Mouse (Mus musculus): ENCODE results near the gene Tpcn1. TPM values are rescaled to one million over a fixed set of nuclear protein-coding genes. Genes with fewer than 3 reads are reported as not detected.

The Tpcn1 gene
- polyA plus RNA-seq, 1 experiment from 2014 or later: 14.9 TPM

DNA sequence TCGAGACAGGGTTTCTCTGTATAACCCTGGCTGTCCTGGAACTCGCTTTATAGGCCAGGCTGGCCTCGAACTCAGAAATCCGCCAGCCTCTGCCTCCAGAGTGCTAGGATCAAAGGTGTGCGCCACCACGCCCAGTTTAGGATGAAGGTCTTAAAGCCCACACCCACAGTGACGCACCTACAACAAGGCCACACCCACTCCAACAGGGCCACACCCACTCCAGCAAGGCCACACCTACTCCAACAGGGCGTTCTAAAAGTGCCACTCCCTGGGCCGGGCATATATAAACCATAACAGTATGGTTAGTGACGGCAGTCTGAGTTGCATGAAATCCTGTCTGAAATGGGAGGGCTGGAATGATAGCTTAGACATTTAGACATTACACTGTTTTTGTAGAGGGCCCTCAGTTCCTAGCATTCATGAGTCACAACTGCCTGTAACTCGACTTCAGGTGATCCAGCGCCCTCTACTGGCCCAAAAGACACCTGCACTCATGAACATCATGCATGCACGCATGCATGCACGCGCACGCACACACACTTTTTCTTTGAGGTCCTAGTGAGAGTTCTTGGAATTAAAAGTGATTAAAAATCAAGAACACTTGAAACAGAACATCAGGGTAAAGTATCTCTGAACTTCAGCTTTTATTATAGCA lies 2.0 kb upstream of the Tpcn1 start:
- Histone ChIP-seq H3K4me2 (ENCODE audit: low read depth) (no peak overlapping the region), H3K36me3 (ENCODE audit: control insufficient read depth, insufficient read depth, low read length) (no peaks in the 10 kb centered on the region), H3K9ac (ENCODE audit: low read length) (no peak overlapping the region), H3K27me3 (ENCODE audit: control insufficient read depth, insufficient read depth, low read length) (no peaks in the 10 kb centered on the region), H3K27ac (ENCODE audit: low read depth, low read length) (no peak overlapping the region), H3K4me3 (ENCODE audit: low read depth, low read length) (no peak overlapping the region), H3K4me1 (ENCODE audit: control insufficient read depth, insufficient read depth, low read length) (peaks cover 8% of the 10 kb centered on the region; the same call in 1 of the 2 replicates), H3K9me3 (ENCODE audit: control insufficient read depth, low read length) (no peaks in the 10 kb centered on the region)
- ATAC-seq (ENCODE audit: insufficient read depth, low FRiP score, low TSS enrichment) (no peak), DNase-seq (ENCODE audit: low spot score) (peak; percentile 30)
- 79% methylated on average over 16 of the region's 16 CpGs for WGBS

DNA sequence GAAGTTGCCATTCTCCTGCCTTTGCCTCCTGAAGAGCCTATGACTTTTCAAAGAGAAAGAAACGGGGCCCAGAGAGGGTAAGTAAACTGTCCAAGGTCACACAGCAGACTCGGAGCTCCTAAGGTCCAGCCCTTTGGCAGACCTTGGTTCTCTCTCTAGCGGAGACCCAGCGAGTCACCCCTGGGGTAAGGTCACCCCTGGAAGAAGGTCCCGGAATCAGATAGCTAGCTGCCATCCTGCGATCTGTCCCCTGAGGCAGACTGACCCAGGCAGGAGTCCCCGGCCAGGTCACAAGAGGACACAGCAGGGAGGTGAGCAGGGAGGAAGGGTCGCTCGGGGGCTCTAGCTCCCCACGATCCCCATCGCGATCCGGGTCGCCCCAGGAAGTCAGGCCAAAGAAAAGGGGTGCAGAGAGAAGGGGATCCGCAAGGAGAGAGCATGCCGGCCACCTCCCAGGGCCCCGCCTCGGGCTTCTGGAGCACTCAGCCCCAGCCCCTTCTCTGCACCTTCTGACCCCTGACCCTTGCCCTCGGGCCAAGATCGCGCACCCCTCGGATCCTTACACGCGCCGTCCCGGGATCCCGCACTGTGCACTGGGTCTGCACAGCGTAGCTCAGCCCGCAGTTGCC lies 419 bp downstream of the Tpcn1 start:
- Histone ChIP-seq H3K4me1 (ENCODE audit: control insufficient read depth, insufficient read depth, low read length) (peaks cover 8% of the 10 kb centered on the region; the same call in 1 of the 2 replicates), H3K4me3 (ENCODE audit: low read depth, low read length) (peak overlapping the region; percentile 70), H3K27me3 (ENCODE audit: control insufficient read depth, insufficient read depth, low read length) (no peaks in the 10 kb centered on the region), H3K27ac (ENCODE audit: low read depth, low read length) (peak overlapping the region; percentile 58; the same call in 1 of the 2 replicates), H3K4me2 (ENCODE audit: low read depth) (peak overlapping the region; percentile 82), H3K9me3 (ENCODE audit: control insufficient read depth, low read length) (no peaks in the 10 kb centered on the region), H3K9ac (ENCODE audit: low read length) (peak overlapping the region; percentile 81), H3K36me3 (ENCODE audit: control insufficient read depth, insufficient read depth, low read length) (no peaks in the 10 kb centered on the region)
- 1% methylated on average over 29 of the region's 29 CpGs for WGBS
- no peak for DNase-seq (ENCODE audit: low spot score)
- no peak; the same call in 1 of the 2 replicates for ATAC-seq (ENCODE audit: insufficient read depth, low FRiP score, low TSS enrichment)

DNA sequence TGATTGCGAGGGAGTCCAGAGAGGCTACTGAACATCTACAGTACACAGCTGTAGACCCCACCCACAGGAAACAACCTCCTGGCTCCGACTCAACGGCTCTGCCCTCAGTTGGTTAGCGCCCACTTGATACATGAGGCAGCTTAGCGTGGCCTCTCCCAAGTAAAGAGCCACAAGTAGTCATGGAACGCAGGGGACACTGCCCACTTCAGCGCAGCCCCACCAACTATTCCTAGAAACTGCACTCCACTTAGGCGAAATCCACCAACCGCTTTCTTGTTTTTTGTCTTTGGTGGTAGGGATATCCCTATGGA lies 902 bp downstream of the Tpcn1 start:
- WGBS: 37% methylated on average over 9 of the region's 9 CpGs
- Histone ChIP-seq H3K4me1 (ENCODE audit: control insufficient read depth, insufficient read depth, low read length) (peaks cover 8% of the 10 kb centered on the region; the same call in 1 of the 2 replicates), H3K4me3 (ENCODE audit: low read depth, low read length) (peak overlapping the region; percentile 70), H3K9ac (ENCODE audit: low read length) (no peak overlapping the region), H3K27me3 (ENCODE audit: control insufficient read depth, insufficient read depth, low read length) (no peaks in the 10 kb centered on the region), H3K36me3 (ENCODE audit: control insufficient read depth, insufficient read depth, low read length) (no peaks in the 10 kb centered on the region), H3K9me3 (ENCODE audit: control insufficient read depth, low read length) (no peaks in the 10 kb centered on the region), H3K27ac (ENCODE audit: low read depth, low read length) (no peak overlapping the region), H3K4me2 (ENCODE audit: low read depth) (peak overlapping the region; percentile 82)
- ATAC-seq (ENCODE audit: insufficient read depth, low FRiP score, low TSS enrichment) (no peak), DNase-seq (ENCODE audit: low spot score) (no peak)

DNA sequence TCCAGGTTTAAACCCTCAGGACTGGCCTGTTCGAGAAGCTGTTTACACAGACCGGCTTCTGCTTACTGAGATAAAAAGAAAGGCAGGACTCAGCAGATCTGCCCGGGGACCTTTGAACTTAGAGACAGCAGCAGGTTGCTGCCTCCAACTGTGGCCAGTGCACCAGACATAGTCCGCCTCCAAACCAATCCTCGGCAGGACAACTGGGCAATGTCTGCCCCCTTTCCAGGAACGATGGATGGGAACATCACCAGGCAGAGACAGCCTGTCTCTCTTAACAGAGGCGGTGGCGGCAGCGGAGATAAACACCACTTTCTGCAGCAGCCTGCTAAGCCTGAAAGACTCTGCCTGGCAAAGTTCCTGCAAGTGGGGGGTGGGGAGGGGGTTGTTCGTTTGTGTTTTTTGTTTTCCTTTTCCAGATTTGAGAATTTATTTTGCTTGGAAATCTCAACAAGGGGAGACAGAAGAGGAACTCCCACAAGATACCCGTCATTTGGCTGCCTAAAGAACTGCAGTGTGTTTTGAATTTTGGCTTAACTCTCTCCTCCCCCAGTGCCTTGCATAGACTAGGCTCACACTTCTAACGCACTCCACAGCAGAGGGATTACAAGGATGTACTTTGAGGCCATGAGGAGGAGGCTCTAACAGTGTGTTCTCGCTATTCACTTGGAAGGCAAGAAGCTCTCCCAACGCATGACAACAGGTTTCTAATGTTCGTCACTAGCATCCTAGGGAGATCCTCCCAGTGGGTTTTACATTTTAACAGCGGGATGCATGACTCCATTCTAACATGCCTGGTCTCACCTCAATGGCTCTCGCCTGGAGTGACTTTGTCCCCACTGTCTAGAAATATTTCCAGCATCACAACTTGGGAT lies 1.5 kb downstream of the Tpcn1 start:
- ATAC-seq (ENCODE audit: insufficient read depth, low FRiP score, low TSS enrichment): no peak
- Histone ChIP-seq H3K4me2 (ENCODE audit: low read depth) (peak overlapping the region; percentile 82), H3K9ac (ENCODE audit: low read length) (no peak overlapping the region), H3K27me3 (ENCODE audit: control insufficient read depth, insufficient read depth, low read length) (no peaks in the 10 kb centered on the region), H3K4me1 (ENCODE audit: control insufficient read depth, insufficient read depth, low read length) (peaks cover 8% of the 10 kb centered on the region; the same call in 1 of the 2 replicates), H3K9me3 (ENCODE audit: control insufficient read depth, low read length) (no peaks in the 10 kb centered on the region), H3K27ac (ENCODE audit: low read depth, low read length) (no peak overlapping the region), H3K36me3 (ENCODE audit: control insufficient read depth, insufficient read depth, low read length) (no peaks in the 10 kb centered on the region), H3K4me3 (ENCODE audit: low read depth, low read length) (peak overlapping the region; percentile 70; the same call in 1 of the 2 replicates)
- DNase-seq (ENCODE audit: low spot score): no peak
- WGBS: 19% methylated on average over 17 of the region's 17 CpGs

DNA sequence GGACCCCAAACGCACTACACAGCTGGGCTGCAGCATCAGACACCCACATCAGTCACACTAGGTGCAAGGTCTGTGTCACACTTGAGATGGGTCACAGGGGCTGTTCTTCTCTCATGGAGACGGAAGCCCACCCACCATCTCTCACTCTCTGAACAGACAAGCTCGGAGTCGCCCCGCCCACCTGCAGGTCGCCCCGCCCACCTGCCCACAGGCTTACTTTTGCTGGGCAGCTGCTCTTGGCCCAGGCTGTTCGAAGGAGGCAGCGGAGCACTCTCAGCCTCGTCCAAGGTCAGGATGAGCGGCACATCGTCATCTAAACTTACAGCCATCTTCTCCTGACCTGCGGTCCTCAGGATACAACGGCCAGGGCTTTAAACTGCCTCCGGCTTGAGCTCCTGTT lies 3.5 kb downstream of the Tpcn1 start:
- Histone ChIP-seq H3K9ac (ENCODE audit: low read length) (no peak overlapping the region), H3K9me3 (ENCODE audit: control insufficient read depth, low read length) (no peaks in the 10 kb centered on the region), H3K36me3 (ENCODE audit: control insufficient read depth, insufficient read depth, low read length) (no peaks in the 10 kb centered on the region), H3K27me3 (ENCODE audit: control insufficient read depth, insufficient read depth, low read length) (no peaks in the 10 kb centered on the region), H3K27ac (ENCODE audit: low read depth, low read length) (no peak overlapping the region), H3K4me3 (ENCODE audit: low read depth, low read length) (no peak overlapping the region), H3K4me2 (ENCODE audit: low read depth) (no peak overlapping the region), H3K4me1 (ENCODE audit: control insufficient read depth, insufficient read depth, low read length) (peaks cover 12% of the 10 kb centered on the region)
- 38% methylated on average over 15 of the region's 15 CpGs for WGBS
- ATAC-seq (ENCODE audit: insufficient read depth, low FRiP score, low TSS enrichment) (no peak), DNase-seq (ENCODE audit: low spot score) (no peak)

DNA sequence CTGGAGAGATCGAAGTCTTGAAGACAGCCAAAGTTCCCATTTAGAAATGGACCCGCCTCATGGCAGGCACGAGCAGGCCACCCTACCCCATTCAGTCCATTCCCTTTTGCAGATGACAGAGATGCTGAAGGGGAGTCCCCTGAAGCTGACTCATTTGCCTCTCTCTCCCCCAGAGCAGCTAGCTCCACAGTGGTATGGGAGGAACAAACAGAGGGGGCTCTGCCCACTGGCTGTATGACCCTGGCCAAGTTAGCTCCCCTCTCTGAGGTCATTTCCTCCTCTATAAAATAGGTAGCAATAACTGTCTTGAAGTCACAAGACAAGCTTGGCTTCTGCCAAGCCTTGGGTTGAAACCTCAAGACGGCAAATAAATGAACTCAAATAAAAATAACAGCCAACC lies 5.0 kb downstream of the Tpcn1 start:
- Histone ChIP-seq H3K27ac (ENCODE audit: low read depth, low read length) (no peak overlapping the region), H3K4me2 (ENCODE audit: low read depth) (no peak overlapping the region), H3K4me1 (ENCODE audit: control insufficient read depth, insufficient read depth, low read length) (peaks cover 26% of the 10 kb centered on the region), H3K9me3 (ENCODE audit: control insufficient read depth, low read length) (no peaks in the 10 kb centered on the region), H3K36me3 (ENCODE audit: control insufficient read depth, insufficient read depth, low read length) (no peaks in the 10 kb centered on the region), H3K4me3 (ENCODE audit: low read depth, low read length) (no peak overlapping the region), H3K27me3 (ENCODE audit: control insufficient read depth, insufficient read depth, low read length) (no peaks in the 10 kb centered on the region), H3K9ac (ENCODE audit: low read length) (no peak overlapping the region)
- 95% methylated on average over 4 of the region's 4 CpGs for WGBS
- no peak for ATAC-seq (ENCODE audit: insufficient read depth, low FRiP score, low TSS enrichment)
- no peak for DNase-seq (ENCODE audit: low spot score)

DNA sequence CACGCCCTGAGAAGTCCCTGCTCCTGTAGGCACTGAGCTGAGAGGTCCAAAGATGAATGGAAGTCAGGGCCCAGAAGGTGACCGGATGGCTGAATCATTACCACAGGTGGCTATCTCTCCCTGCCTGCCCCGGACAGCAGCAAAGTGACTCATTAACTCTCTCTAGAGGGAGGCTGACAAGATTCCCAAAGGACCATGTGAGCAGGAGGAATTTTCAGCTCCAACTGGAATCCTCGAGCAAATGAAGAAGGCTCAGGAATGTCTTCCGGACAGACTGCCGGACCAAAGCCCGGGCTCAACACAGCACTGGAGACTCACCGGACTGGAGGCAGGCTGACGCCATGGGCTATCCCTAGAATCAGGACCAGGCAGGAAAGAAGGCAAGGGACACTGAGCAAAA lies 6.5 kb downstream of the Tpcn1 start:
- no peak overlapping the region for H3K9ac ChIP-seq (ENCODE audit: low read length)
- no peaks in the 10 kb centered on the region for H3K27me3 ChIP-seq (ENCODE audit: control insufficient read depth, insufficient read depth, low read length)
- no peak overlapping the region for H3K4me2 ChIP-seq (ENCODE audit: low read depth)
- H3K4me1 ChIP-seq (ENCODE audit: control insufficient read depth, insufficient read depth, low read length): peaks cover 28% of the 10 kb centered on the region
- DNase-seq (ENCODE audit: low spot score) (no peak), ATAC-seq (ENCODE audit: insufficient read depth, low FRiP score, low TSS enrichment) (no peak)
- WGBS: 85% methylated on average over 9 of the region's 9 CpGs
- no peak overlapping the region for H3K27ac ChIP-seq (ENCODE audit: low read depth, low read length)
- no peak overlapping the region for H3K4me3 ChIP-seq (ENCODE audit: low read depth, low read length)
- H3K36me3 ChIP-seq (ENCODE audit: control insufficient read depth, insufficient read depth, low read length): no peaks in the 10 kb centered on the region
- no peaks in the 10 kb centered on the region for H3K9me3 ChIP-seq (ENCODE audit: control insufficient read depth, low read length)

DNA sequence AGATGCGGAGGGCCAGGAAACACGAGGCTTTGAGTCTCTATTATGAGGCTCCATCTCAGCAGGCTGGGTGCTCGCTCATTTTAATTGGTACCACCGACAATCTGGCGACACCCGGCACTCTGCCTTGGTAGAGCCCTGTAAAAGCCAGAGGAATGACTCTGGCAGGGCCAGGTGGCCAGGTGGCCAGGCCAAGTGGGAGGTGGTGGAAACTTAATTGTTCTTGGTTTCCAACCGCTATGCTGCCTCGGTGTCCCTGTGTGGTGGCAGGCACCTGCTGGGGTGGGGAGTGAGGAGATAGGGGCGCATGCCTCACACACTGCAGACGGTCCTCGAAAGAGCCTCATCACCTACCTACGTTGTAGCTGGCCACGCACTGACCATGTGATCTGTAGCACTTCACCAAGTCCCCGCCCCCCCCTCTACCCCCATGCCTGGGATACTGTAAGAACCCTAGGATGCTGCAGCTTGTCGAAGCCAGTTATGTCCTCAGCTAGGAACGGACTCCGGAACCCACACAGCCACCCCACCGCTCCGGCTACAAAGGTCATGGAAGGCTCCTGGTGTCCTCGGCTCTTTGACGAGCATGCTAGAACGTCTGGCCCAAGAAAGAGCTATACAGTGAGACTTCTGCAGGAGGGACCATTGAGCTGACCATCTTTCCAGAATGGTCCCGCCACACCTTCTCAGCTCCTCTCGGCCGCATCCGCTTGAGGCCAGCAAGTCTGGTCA lies 8.4 kb downstream of the Tpcn1 start:
- H3K9ac ChIP-seq (ENCODE audit: low read length): no peak overlapping the region
- DNase-seq (ENCODE audit: low spot score) (no peak), ATAC-seq (ENCODE audit: insufficient read depth, low FRiP score, low TSS enrichment) (no peak)
- peaks cover 29% of the 10 kb centered on the region for H3K4me1 ChIP-seq (ENCODE audit: control insufficient read depth, insufficient read depth, low read length)
- no peaks in the 10 kb centered on the region for H3K36me3 ChIP-seq (ENCODE audit: control insufficient read depth, insufficient read depth, low read length)
- H3K27ac ChIP-seq (ENCODE audit: low read depth, low read length): peak overlapping the region; percentile 68; the same call in 1 of the 2 replicates
- WGBS: 79% methylated on average over 26 of the region's 26 CpGs
- no peak overlapping the region for H3K4me3 ChIP-seq (ENCODE audit: low read depth, low read length)
- no peak overlapping the region for H3K4me2 ChIP-seq (ENCODE audit: low read depth)
- H3K27me3 ChIP-seq (ENCODE audit: control insufficient read depth, insufficient read depth, low read length): no peaks in the 10 kb centered on the region
- H3K9me3 ChIP-seq (ENCODE audit: control insufficient read depth, low read length): no peaks in the 10 kb centered on the region
